Mouse (Mus musculus): ENCODE measurements at regions not wholly inside any gene's neighbourhood (a gene's known extent, or its start where the extent isn't known, plus 50 kb on each side); places are given as distances from the start of the nearest gene placed in this dataset.
A peak's percentile ranks its signal among the peaks of the same experiment; 100 is the strongest.
"Not testable (repeated sequence)": the region's sequence is repeated elsewhere in the genome, so short reads cannot be mapped to it uniquely, and the experiment has no call there.

DNA sequence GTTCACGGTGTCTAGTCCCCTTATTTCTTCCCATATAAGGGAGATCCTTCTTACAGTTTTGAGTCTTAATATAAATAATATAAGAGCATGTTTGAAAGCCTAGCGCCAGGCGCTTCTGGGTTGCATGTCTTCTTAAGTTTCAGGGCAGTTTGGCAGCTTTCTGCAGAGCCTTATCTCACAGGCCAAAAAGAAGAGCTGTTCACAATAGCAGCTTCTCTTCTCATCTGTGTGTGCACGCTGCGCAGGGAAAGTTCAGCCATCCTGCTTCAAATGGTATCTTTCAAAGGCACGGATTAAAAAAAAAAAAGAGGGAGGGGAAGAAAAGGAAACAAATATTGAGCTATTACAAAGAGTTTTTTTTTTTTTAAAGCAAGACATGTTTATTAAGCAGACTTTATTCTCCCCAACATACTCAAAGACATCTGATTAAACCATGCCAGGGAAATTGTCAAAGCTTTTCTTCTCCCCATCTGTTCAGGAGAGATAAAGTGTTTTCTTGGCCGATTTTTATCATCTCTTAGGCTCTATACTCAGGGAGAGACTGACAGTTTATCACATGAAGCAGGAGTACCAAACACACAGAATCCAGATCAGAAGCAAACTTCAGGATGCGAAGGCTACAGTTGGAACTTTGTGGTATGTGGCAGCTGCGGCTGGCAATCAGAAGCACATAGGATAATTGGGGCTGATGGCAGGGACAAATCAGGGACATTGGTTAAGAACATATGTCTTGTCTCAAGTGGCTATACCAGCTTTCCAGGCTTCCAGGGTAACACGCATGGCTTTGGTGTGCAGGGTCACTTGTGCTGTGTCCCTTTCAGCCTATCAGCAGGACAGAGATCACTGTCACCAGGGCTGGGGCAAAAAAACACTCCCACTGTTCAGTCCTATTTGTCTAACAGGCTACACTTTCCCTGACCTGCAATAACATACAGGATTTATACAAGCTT, 206.9 kb upstream of the Pfkp start:
- DNase-seq (ENCODE audit: low read depth), result no peak

DNA sequence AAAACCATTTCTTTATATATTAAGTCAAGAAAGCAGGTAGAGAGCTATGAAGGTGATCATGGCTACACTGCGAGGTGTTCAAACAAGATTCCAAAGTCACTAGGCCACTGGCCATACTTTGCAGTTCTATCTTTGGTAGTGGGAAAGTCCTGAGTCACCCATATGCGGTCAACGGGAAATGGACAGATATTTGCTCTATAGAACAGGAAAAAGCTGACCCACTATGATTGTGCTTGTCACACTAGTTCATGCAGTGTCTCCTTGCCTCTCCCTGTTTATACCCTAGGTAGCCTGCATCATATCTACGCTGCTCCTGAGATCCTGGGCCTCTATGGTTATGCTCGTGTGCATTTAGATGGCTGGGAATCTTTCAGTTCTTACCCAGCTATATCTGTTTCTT, 188.9 kb upstream of the Pfkp start:
- DNase-seq (ENCODE audit: low read depth), result no peak

DNA sequence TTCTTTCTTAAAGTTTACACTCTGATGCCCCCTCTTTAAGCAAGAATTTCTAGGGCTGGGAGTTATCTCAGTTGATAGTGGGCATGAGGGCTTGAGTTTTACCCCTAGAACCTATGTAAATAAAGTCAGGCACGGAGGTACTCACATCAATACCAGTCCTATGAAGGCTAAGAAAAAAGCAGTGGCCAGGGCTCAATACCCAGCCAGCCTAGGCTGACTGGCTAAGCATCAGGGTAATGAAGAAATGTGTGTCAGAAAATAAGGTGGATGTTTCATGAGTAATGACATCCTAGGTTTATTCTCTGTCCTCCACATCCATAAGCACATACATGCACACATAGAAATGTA, 188.5 kb upstream of the Pfkp start:
- no peak for DNase-seq (ENCODE audit: low read depth)

DNA sequence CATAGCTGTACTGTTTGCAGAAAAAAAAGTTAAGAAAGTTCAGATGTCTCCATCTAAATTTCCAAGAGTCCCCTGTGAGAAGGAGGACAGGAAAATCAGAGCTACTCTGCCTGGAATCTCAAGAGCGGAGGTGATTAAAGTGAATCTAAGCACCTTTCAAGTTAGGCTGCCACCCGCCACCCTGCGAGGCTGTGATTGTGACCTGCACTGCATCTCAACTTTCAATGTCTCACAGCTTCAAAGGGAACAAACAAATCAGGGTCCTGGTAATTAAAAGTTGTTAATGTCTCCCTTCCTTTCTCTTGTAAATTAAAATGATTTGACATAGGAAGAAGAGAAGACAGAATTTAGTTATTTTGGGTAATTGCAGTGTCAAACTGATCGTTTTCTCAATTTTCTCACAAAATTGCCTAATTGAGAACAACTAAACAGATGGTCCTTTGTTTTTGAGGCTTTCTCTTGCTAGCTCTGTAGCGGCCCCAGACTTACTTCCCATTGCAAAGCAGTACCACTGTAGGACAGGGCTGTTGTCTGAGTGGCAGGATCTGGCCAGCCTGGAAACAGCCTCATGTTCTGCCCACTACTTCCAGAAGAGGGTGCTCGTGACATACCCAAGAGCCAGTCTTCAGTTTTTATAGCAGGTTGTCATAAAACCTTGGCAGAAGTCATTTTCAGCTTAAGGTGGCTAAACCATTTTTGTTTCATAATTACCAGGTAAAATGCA, 187.9 kb upstream of the Pfkp start:
- DNase-seq (ENCODE audit: low read depth), result no peak

DNA sequence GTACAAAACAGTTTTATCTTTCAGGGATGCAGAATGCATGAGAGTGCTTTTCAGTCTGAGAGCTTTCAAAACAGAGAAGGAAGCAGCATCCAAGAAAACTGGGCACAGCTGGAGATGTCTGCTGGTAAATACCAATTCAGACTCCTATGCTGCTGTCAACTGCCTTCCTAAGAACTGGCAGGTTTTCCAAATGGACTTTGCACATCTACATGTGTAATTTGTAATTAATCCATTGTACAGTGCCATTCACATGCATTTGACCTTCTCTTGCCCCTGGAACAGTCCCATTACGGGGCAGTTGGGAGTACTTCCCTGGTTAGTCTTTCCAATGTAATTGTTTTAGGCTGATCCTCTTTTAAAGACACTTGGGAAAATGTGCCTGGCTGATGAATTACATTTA, 181.3 kb upstream of the Pfkp start:
- no peak for DNase-seq (ENCODE audit: low read depth)

DNA sequence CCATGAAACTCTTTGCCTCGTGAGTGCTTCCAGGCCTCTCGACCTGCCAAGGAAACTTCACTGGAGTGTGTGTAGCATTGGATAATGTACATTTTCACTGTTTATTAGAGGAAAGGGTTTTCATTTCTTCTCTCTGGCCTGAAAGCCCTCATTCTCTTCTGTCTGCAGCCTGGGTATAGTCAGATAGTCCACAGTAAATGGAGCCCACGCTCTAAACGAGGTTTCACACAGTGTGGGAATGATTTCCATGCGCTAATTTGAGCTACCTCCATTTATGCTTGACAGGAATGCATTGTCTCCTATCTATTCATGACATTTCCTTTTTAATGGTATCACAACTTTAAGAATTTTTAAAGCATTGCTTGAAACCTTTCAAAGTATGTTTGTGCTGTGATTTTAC, 180.8 kb upstream of the Pfkp start:
- no peak for DNase-seq (ENCODE audit: low read depth)

DNA sequence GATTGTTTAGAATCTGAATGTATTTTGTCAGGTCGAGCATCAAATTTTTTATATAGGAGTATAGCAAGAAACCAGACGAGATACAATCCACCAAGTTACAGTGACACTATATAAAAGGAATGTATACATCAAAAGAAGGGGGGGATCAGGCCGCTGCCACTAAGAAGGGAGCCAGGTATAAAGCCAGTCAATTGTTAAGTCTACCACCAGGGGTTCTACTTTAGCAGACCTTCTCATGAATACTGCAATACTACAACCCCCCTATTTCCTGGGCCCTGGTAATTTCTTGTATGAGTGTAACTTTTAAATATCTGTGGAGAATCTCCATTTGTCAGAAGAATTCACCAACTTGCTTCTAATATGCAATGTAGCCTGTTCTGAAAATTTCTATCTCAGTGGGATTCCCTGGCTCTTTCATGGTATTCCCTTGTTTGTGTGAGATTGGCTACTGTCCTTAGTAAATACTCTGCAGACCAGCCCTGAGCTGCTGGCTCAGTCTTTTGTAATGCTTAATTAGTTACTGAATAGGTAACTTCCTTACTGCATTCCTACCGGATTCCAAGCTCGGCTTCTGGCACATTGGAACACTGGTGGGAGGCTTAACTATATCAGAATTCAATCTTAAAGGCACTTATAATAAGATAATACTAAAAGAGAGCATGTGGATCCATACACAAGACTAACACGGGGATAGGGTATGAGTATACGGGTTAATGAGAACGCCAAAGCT, 180.2 kb upstream of the Pfkp start:
- DNase-seq (ENCODE audit: low read depth), result not testable (repeated sequence)

DNA sequence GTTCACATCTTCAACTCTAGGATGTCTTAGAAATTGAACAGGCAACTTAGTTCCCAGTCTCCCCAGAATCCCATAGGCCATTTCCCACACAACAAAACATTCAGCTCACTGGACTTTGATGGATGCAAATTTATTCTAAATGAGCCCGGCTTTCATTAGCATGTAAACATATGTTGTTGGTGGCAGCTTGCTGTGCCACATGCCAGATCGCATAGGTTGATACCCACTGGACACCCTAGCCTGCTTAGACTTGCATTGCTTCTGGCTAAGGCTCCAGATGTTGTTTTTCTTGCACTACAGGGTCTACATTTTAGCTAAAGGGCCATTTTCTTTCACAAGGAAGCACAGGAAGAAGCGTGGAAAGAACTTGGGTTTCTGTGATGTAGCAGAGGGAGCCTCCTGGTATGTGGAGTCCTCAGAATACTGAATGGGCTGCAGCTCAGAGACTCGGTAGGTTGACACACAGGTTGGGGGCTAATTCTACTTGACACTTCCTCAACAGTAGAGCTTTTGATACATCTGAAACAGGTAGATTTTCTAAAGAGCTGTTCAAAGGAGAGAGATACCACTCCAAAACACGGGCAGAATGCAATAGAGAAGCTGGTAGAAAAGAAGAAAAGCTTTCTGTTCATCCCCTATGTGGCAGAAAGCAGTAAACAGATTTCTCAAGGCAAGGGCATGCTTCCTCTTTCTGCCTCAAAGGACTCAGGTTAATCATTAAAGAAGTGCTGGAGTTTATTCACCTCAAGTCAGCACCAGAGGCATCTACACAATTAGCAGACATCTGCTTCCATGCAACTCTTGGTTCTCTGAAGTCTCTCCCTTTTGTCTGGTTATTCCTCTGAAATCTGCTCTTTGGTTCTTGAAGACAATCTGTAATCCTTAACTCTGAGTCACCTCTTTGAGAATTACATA, 153.9 kb upstream of the Pfkp start:
- DNase-seq (ENCODE audit: low read depth), result no peak

DNA sequence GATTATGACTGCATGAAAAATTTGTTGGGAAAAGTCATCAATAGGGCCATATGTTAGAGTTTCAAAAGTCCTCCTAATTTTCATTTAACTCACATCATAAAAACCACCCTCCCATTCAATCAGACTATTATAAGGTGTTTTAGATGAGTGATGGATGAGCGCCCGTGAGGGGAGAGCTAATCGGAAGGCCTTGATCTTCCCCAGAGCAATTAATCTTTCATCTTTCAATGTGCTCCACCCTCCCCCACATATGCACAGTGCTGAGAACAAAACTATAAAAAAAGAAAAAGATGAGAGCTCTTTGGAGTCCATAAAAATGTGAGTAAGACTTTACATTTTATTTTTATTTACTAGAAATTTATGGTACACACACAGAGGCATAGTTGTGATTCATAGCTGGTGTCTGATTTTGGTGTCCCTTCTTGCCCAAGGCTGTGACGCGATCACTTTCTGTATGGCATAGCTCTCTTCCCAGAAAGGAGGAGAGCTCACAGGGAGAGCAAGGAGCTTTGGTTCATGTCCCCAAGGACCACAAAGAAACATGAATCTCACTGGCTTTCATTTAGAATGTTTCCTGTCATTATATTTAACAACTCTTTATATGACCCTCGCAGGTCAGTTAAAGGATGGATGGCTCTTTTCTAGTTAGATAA, 119.5 kb upstream of the Pfkp start:
- no peak for DNase-seq (ENCODE audit: low read depth)

DNA sequence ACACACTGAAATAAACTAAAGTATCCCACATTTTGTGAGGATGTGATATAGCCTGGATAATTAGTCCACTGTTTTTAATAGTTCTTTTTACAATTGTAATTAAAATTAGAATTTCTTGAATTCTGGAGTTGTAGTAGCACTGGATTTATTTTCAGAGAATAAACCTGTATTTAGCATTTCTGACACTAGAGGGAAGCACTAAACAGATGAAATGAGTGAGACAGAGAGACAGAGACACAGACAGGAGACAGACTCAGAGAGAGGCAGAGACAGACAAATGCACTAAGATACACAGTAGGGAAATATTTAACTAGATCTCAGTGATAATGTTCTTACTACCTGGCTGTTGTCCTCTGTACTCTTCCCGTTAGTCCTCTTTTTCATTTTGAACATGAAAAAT, 108.6 kb upstream of the Pfkp start:
- DNase-seq (ENCODE audit: low read depth), result peak; percentile 1

DNA sequence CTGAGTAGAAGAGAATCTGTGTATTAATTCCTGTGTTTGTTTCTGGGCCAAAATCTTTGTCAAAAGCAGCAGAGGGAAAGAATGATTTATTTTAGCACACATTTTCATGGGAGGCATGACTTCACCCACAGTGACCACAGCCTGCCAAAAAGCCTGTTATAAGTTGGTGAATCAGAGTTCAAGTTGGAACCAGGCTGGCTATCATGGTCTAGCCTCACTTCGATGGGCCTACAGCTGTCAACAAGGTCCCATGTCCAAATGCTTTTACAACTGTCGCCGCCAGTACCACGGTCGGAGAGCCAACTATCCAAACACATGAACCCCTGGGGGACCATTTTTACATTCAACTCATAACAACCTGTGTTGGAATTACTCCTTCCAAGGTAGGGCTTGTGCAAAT, 103.0 kb upstream of the Pfkp start:
- DNase-seq (ENCODE audit: low read depth), result no peak

DNA sequence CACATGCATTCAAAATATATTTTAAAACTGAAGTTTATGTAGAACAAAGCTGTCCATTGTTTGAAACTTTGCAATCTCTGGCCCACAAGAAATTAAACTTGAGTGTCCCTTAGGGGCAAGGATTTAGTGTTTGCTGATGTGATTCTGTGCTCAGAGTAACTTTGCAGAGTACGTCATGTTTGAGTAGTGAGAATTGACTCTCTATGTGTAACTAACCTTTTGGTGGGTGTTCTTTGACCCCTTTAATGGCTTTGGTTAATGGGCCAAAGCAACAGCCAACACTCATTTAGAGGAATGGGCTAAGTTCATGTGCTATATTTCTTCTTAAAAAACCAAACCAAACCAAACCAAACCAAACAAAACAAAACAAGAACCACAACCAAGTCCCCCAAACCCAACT, 102.6 kb upstream of the Pfkp start:
- DNase-seq (ENCODE audit: low read depth), result no peak

DNA sequence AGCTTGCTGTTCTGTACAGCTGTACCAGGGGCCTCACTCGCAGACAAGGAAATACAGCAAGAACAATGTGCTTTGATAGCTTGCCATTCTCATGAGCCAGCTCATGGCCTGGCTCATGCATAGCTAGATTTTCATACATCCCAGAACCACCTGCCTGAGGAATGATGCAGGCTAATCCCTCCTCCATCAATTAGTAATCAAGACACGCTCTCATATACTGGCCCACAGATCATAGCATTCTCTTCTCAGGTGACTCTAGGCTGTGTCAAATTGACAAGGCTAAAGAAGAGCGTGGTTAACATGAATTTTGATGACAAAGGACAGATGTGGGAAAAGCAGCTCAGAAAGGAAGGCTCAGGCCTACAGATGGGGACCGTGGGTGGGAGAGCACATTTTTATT, 93.3 kb upstream of the Pfkp start:
- DNase-seq (ENCODE audit: low read depth), result no peak

DNA sequence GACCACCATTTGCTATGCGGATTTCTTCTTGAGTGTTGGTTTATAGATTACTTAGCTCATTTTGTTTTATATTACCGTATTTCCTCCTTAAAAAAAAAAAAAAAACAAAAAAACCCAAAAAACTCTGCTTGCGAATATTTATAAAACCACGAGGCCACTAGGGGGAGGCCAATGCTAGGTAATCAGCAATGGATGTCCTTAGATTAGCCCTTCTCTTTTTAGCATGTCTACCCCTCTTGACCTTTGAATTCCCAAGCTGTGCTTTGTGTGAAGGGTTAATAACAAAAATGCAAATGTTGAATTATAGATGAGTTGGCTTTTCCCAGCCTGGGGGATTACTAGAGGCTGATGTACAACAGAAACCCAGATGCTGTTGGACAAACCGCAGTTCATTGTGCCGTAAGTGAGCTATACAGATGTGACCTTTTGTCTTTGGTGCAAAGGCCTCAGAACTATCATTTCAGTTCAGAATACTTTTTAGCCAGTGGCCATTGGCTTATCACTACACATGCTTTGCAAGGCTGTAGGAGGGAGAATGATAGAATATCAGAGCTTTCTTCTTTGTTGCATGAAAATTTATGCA, 88.5 kb upstream of the Pfkp start:
- DNase-seq (ENCODE audit: low read depth), result no peak

Measured in c-Kit-positive CD71-positive TER-119-negative erythroid progenitor cells, embryonic 14.5 days (primary cell).